Mouse (Mus musculus): ENCODE results near the gene Aldh1a7. TPM values are rescaled to one million over a fixed set of nuclear protein-coding genes. Genes with fewer than 3 reads are reported as not detected.
"Not testable (repeated sequence)": the region's sequence is repeated elsewhere in the genome, so short reads cannot be mapped to it uniquely, and the experiment has no call there.

The Aldh1a7 gene
- total RNA-seq, 1 experiment = 0.49 TPM

DNA sequence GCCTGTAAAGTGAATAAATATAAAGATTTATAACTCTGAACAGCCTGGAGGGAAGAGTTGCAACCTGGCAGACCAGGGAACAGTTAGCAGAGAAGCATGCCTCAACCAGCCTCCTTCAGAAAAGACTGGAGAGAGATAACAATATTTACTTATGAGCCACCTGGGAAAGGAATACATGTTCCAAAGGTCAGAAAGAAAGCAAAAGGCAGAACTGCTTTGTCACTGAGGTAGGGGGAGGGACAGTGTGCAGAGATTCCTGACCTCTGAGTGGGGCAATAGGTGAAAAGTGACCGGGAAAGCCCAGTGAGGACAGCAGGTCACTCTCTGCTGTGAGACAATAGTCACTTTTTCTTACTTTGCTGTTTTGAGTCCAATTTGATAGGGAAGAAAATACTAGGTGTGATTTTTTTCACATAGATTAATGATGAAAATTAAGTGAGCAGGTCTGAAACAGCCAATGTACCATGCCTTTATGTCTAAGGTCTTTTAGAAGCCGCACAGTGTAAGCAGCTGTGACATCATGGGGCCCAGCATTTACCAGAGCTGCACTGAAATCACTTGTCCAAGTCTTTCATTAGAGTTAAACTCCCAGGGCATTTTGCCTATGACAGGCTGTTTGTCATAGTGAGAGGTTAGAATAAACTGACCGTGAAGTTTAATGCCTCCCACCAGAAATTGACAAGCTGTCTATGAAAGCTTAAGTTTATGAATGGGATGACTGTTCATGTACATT is 73.1 kb downstream of the Aldh1a7 start:
- in situ Hi-C loops (cut with MboI; ENCODE audit: low sequenced_read_pairs in 2 of 2, unreplicated experiment in 2 of 2) = no loop called here
- Histone ChIP-seq H3K4me3 (ENCODE audit: insufficient read depth in 1 of 2, low read depth in 1 of 2, low read length in 2 of 2, poor library complexity in 1 of 2, severe bottlenecking in 1 of 2) (no peak overlapping the region), H3K4me1 (ENCODE audit: control insufficient read depth in 2 of 2, insufficient read depth in 2 of 2, low read length in 2 of 2, poor library complexity in 1 of 2) (no peaks in the 10 kb centered on the region), H3K9ac (ENCODE audit: insufficient read depth, low read depth, low read length, poor library complexity, severe bottlenecking) (no peak overlapping the region), H3K36me3 (ENCODE audit: control insufficient read depth, insufficient read depth, low read length, poor library complexity, severe bottlenecking) (no peaks in the 10 kb centered on the region), H3K27ac (ENCODE audit: insufficient read depth, low read depth, low read length, poor library complexity, severe bottlenecking) (no peak overlapping the region), H3K9me3 (ENCODE audit: control insufficient read depth, insufficient read depth, low read depth, low read length) (no peaks in the 10 kb centered on the region)
- TF ChIP-seq CHD2 (IDR thresholded peaks at IDR 0.05; ENCODE audit: low read depth, low read length) (no peak), MAFK (IDR thresholded peaks at IDR 0.05; ENCODE audit: insufficient read depth, low read depth, low read length) (no peak), ZC3H11A (IDR thresholded peaks at IDR 0.05; ENCODE audit: borderline replicate concordance, low read depth, low read length) (no peak), HCFC1 (IDR thresholded peaks at IDR 0.05; ENCODE audit: borderline replicate concordance, insufficient read depth, low read length) (no peak), ZNF384 (IDR thresholded peaks at IDR 0.05; ENCODE audit: low read depth, low read length) (no peak)
- DNase-seq (ENCODE audit: low read depth, low spot score) = no peak

GRCm38 (mm10) chr19:20653082-20653676 is 74.2 kb downstream of the Aldh1a7 start:
- no peaks in the 10 kb centered on the region for H3K9me3 ChIP-seq (ENCODE audit: control insufficient read depth, insufficient read depth, low read depth, low read length)
- no peak for TF ChIP-seq HCFC1 (IDR thresholded peaks at IDR 0.05; ENCODE audit: borderline replicate concordance, insufficient read depth, low read length)
- no peak for DNase-seq (ENCODE audit: low read depth, low spot score)
- H3K36me3 ChIP-seq (ENCODE audit: control insufficient read depth, insufficient read depth, low read length, poor library complexity, severe bottlenecking) = no peaks in the 10 kb centered on the region
- H3K4me3 ChIP-seq (ENCODE audit: insufficient read depth in 1 of 2, low read depth in 1 of 2, low read length in 2 of 2, poor library complexity in 1 of 2, severe bottlenecking in 1 of 2) = no peak overlapping the region
- in situ Hi-C loops (cut with MboI; ENCODE audit: low sequenced_read_pairs in 2 of 2, unreplicated experiment in 2 of 2) = no loop called here
- no peak overlapping the region for H3K27ac ChIP-seq (ENCODE audit: insufficient read depth, low read depth, low read length, poor library complexity, severe bottlenecking)
- no peak overlapping the region for H3K9ac ChIP-seq (ENCODE audit: insufficient read depth, low read depth, low read length, poor library complexity, severe bottlenecking)
- H3K4me1 ChIP-seq (ENCODE audit: control insufficient read depth in 2 of 2, insufficient read depth in 2 of 2, low read length in 2 of 2, poor library complexity in 1 of 2) = no peaks in the 10 kb centered on the region

- Histone ChIP-seq H3K4me3 (ENCODE audit: insufficient read depth in 1 of 2, low read depth in 1 of 2, low read length in 2 of 2, poor library complexity in 1 of 2, severe bottlenecking in 1 of 2) (no peak overlapping the region), H3K36me3 (ENCODE audit: control insufficient read depth, insufficient read depth, low read length, poor library complexity, severe bottlenecking) (no peaks in the 10 kb centered on the region), H3K4me1 (ENCODE audit: control insufficient read depth in 2 of 2, insufficient read depth in 2 of 2, low read length in 2 of 2, poor library complexity in 1 of 2) (no peaks in the 10 kb centered on the region), H3K9ac (ENCODE audit: insufficient read depth, low read depth, low read length, poor library complexity, severe bottlenecking) (no peak overlapping the region), H3K9me3 (ENCODE audit: control insufficient read depth, insufficient read depth, low read depth, low read length) (no peaks in the 10 kb centered on the region), H3K27ac (ENCODE audit: insufficient read depth, low read depth, low read length, poor library complexity, severe bottlenecking) (no peak overlapping the region)
- no peak for DNase-seq (ENCODE audit: low read depth, low spot score)
- no peak for TF ChIP-seq MAFK (IDR thresholded peaks at IDR 0.05; ENCODE audit: insufficient read depth, low read depth, low read length)
- no peak for TF ChIP-seq HCFC1 (IDR thresholded peaks at IDR 0.05; ENCODE audit: borderline replicate concordance, insufficient read depth, low read length)
- TF ChIP-seq ZNF384 (IDR thresholded peaks at IDR 0.05; ENCODE audit: low read depth, low read length) = no peak
- TF ChIP-seq CHD2 (IDR thresholded peaks at IDR 0.05; ENCODE audit: low read depth, low read length) = no peak
- no peak for TF ChIP-seq ZC3H11A (IDR thresholded peaks at IDR 0.05; ENCODE audit: borderline replicate concordance, low read depth, low read length)
- in situ Hi-C loops (cut with MboI; ENCODE audit: low sequenced_read_pairs in 2 of 2, unreplicated experiment in 2 of 2) = no loop called here
Observed at GRCm38 (mm10) chr19:20650008-20650407, 77.4 kb downstream of the Aldh1a7 start.

- H3K36me3 ChIP-seq (ENCODE audit: control insufficient read depth, insufficient read depth, low read length, poor library complexity, severe bottlenecking); H3K9ac ChIP-seq (ENCODE audit: insufficient read depth, low read depth, low read length, poor library complexity, severe bottlenecking); DNase-seq (ENCODE audit: low read depth, low spot score); H3K4me1 ChIP-seq (ENCODE audit: control insufficient read depth in 2 of 2, insufficient read depth in 2 of 2, low read length in 2 of 2, poor library complexity in 1 of 2); in situ Hi-C loops (cut with MboI; ENCODE audit: low sequenced_read_pairs in 2 of 2, unreplicated experiment in 2 of 2); H3K9me3 ChIP-seq (ENCODE audit: control insufficient read depth, insufficient read depth, low read depth, low read length); H3K27ac ChIP-seq (ENCODE audit: insufficient read depth, low read depth, low read length, poor library complexity, severe bottlenecking); H3K4me3 ChIP-seq (ENCODE audit: insufficient read depth in 1 of 2, low read depth in 1 of 2, low read length in 2 of 2, poor library complexity in 1 of 2, severe bottlenecking in 1 of 2): not testable (repeated sequence)
Observed at GRCm38 (mm10) chr19:20647496-20647895, 79.9 kb downstream of the Aldh1a7 start.

GRCm38 (mm10) chr19:20644346-20644745 is 83.0 kb downstream of the Aldh1a7 start:
- DNase-seq (ENCODE audit: low read depth, low spot score) = no peak
- no peak for TF ChIP-seq MAFK (IDR thresholded peaks at IDR 0.05; ENCODE audit: insufficient read depth, low read depth, low read length)
- no peak for TF ChIP-seq CHD2 (IDR thresholded peaks at IDR 0.05; ENCODE audit: low read depth, low read length)
- no peak for TF ChIP-seq ZNF384 (IDR thresholded peaks at IDR 0.05; ENCODE audit: low read depth, low read length)
- no peak for TF ChIP-seq ZC3H11A (IDR thresholded peaks at IDR 0.05; ENCODE audit: borderline replicate concordance, low read depth, low read length)
- TF ChIP-seq HCFC1 (IDR thresholded peaks at IDR 0.05; ENCODE audit: borderline replicate concordance, insufficient read depth, low read length) = no peak
- Histone ChIP-seq H3K9ac (ENCODE audit: insufficient read depth, low read depth, low read length, poor library complexity, severe bottlenecking) (no peak overlapping the region), H3K4me3 (ENCODE audit: insufficient read depth in 1 of 2, low read depth in 1 of 2, low read length in 2 of 2, poor library complexity in 1 of 2, severe bottlenecking in 1 of 2) (no peak overlapping the region), H3K4me1 (ENCODE audit: control insufficient read depth in 2 of 2, insufficient read depth in 2 of 2, low read length in 2 of 2, poor library complexity in 1 of 2) (no peaks in the 10 kb centered on the region), H3K27ac (ENCODE audit: insufficient read depth, low read depth, low read length, poor library complexity, severe bottlenecking) (no peak overlapping the region), H3K36me3 (ENCODE audit: control insufficient read depth, insufficient read depth, low read length, poor library complexity, severe bottlenecking) (no peaks in the 10 kb centered on the region), H3K9me3 (ENCODE audit: control insufficient read depth, insufficient read depth, low read depth, low read length) (no peaks in the 10 kb centered on the region)
- in situ Hi-C loops (cut with MboI; ENCODE audit: low sequenced_read_pairs in 2 of 2, unreplicated experiment in 2 of 2) = no loop called here

Other genes starting within 250 kb of the Aldh1a7 start
- gene Aldh1a1, start 234.8 kb downstream of the Aldh1a7 start, total RNA-seq (2012; rRNA removed) = 0.21 and 1.3 TPM in 2 replicates
- gene Tmc1, start 226.6 kb upstream of the Aldh1a7 start, total RNA-seq (2012; rRNA removed) = 0.16 and 0.36 TPM in 2 replicates